Mouse (Mus musculus): Measurements from ENCODE around the gene Usp8.

The Usp8 gene

DNA sequence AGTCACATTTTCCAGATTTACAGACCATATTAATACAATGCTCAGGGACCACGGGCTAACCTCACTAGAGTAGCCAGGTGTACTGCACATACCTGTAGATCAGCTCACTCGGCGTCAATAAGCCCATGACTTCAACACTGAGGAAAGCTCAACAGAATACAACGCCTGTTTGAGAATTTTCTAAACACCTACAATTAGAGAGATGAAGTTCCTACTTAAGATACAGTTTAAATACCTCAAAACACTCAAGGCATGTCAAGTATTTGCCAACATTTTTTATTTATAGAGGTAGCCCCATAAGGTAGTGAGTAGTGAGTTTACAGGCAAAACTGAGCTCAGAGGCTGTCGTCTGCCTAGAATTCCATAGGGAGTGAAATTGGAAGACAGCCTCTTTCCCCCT lies 36.3 kb downstream of the Usp8 start:
- no peak for DNase-seq

DNA sequence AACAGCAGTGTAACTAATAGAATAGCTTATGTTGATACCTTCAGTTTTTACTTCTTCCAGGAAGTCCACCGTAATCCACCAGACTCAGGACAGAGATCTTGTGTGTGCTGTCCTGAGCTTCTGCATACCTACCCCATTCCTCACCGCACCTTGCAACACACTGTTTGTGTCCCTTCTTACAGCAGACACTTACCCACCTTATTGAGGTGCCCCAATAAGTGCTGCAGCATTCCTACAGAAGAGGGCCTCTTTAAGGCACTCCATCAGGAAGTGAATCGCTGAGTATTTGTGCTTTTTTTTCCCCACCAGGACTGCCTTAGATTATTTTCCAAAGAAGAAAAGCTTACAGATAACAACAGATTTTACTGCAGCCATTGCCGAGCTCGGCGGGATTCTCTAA lies 48.5 kb downstream of the Usp8 start:
- DNase-seq, result no peak

DNA sequence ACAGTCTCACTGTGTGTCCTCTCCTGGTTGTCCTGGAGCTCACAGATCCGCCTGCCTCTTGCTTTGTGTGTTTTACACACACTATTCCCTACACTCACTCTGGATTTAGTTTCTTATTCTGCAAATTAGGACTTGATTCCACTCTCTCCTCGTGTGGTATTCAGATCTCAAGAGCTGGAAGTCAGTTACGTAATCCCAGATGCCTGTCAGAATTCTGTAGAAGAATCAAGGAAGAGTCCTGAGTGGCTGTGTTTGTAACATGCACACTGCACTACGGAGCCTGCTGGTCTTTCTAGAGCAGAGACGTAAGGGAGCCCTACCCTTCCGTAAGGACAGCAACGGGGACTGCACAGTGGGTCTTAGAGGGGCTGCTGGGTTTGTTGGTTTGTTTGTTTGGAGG lies 52.2 kb downstream of the Usp8 start:
- DNase-seq, result no peak

DNA sequence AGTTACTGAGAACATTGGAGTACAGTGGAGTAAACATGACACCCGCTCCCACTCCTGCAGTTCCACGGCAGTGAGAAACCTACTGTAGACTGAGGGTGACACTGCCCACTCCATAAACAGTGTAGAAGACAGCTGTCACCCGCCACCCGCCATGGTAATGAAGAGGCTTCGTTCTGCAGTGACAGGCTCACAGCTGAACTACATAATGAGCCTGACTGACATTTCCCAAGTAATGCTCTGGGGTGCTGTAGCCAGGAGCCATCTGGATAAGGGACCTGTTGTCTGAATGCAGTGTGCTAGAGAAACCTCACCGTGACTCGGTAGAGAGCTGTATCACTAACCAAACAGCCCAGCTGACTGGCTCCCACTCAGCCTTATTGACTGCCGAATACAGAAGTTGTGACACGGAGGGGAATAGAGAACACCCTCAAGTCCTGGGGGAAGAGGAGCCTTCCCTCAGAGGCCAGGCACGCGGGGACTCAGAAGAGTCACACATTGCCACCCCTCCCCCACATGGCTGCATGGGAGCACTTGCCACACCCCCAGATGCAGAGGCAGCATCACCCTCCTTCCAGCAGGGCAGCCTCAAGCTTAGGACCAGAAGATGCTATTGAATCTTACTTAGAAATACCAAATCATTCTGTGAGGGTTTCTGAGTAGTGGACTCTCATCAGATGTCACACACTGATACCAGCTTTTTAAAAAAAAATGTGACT lies 58.9 kb downstream of the Usp8 start:
- peak; percentile 31 for DNase-seq

DNA sequence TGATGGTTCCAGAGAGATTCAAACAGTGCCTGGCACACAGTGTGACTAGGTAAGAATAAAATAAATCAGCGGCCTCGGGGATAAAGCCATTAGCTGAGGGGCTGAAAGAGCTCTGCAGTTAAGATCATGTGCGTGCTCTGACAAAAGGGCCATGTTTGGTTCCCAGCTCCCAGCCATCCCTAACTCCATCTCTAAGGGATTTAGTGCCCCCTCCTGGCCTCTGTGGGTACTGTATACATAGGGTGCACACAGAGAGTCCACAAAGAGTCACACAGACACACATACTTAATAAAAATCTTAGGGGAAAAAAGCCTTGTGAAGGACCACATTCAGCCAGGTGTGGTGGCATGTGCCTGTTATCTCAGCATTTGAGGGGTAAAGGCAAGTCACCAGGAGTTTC lies 60.5 kb downstream of the Usp8 start:
- no peak for DNase-seq

DNA sequence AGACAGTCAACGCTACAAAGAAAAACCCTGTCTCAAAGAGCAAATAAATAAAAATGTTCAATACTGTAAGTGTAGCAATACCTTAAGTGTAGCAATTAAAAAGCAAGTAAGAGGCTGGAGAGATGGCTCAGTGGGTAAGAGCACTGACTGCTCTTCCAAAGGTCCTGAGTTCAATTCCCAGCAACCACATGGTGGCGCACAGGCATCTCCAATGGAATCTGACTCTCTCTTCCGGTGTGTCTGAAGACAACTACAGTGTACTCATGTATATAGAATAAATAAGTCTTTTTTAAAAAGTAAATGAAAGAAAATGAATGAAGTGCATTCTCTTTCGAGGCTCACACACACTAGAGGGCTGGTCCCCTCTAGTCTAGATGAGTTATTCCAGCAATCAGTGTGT lies 61.1 kb downstream of the Usp8 start:
- DNase-seq, result no peak

DNA sequence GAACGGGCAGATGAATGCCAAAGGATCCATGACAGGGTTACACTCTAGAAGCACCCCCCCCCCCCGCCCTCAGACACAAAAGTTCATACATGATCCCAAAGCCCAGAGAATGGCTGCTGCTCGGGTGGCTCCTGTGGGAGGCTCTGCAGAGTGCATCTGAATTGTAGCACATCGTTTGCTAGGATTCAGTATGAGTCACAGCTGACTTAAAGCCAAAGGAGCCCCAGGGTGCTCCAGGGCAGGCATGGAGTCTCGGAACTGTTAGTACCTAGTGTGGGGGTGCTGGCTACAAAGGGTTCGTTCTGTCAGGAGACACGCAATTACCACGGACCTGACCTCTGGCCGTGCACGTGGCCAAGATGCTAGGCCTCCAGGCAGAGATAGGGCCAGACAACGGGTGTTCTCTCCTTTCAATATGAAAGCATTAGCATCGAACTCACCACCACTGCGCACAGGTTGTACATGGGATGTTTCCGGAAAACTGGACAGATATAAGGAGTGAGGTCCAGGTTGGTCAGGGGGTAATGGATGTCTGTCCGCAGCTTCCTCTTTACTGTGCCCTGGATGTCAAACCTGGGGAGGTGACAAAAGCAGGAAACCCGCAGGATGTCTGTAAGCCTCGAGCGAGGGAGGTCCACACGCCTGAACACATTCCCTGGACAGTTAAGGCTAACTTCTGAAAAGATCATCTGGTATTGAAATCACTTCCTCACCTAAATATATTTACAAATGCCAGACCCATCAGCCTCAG lies 62.5 kb downstream of the Usp8 start:
- DNase-seq, result no peak

DNA sequence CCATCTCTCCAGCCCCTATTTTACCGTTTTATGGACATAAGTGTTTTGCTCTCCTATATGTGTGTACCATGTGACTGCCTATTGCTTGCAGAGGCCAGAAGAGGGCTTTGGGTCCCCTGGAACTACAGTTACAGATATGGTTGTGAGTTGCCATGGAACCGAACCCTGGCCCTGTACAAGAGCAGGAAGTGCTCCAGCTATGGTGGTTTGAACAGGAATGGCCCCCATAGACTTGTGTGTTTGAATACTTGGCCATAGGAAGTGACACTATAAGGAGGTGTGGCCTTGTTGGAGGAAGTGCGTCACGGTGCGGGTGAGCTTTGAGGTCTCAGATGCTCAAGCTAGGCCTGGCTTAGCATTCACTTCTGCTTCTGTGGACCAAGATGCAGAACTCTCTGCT lies 65.1 kb downstream of the Usp8 start:
- DNase-seq, result no peak

DNA sequence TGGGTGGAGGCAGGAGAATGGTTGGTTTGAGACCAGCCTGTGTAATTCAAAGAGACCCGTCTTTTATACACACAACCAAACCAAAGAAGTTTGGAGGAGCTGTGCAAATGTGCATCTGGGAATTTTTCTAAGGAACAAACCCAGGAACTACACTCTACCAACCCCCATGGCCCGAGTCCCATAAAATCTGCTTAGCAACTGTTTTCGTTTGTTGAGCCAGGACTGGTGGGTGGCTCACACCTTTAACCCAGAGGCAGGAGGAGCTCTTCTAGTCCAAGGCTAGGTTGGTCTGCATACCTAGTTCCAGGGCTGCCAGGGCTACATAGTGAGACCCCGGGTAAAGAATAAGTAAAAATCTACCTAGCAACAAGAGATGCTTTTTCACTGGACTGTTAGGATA lies 68.8 kb downstream of the Usp8 start:
- no peak for DNase-seq

DNA sequence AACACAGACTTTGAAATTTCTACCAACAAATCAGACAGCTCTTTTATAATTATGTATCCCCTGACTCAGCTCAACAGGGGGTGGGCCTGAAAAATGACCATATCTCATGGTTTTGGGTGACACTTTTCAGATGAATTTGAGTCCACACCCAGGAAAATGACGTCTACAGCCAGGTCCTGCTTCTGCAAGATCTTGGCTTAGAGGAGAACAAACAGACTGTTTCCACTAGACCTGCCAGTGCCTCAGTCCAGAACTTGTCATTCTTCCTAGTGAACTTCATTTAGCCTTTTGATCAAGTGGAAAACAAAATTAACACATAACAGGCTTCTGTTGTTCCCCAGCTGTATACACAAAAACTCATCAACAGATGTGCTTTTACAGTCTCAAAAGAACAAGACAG lies 69.3 kb downstream of the Usp8 start:
- no peak for DNase-seq

DNA sequence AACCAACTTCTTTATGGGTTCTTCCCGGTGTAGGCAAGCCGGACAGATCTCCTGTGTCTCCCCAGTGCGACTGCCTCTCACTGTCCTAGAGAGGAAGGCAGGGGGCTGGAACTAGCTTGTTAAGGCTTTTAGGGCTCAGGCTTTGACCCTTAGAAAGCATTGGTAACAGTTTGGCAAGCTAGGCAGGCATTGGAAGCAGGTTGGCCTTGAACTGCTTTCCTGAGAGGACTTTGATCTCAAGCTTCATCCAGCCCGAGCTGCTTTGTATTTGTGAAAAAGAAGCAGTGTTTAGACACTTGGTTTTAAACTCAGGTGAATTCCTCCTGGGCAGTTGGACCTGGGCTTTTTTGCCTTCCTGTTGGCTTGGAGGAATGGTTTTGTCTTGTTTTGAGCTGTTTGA lies 71.7 kb downstream of the Usp8 start:
- no peak for DNase-seq

DNA sequence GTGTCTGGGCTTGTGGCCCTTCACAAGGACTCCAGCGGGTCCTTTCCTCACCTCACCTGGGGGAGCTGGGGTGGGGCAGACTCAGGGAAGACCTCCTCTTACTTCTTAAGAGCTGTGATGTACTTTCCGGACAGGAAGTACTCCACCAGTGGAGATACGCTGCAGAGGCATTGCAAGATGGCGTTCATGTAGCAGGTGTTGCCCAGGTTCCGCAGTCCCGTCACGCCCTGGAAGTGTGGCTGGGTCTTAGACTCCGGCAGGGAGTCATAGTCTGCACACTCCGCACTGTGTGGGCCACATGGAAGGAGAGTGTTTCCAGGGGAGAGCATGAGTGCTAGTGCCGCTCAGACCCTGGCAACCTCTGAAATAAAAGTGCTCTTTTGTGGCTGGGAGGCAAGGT lies 73.2 kb downstream of the Usp8 start:
- DNase-seq, result no peak

DNA sequence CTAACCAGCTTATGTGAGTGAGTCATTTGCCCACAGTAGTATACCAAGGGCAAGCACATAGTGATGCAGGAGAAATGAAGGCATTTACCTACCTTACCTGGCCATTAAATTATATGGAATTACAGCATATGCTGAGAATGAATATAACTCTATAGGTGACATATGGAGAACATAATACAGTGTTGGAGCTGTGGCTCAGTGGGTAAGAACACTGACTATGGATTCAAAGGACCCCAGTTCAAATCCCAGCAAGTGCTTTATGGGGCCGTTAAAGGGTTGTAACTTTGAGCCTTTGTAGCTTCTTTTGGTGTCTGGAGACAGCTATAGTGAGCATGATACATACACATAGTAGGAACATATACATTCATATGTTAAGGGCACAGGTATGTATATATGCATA lies 74.3 kb downstream of the Usp8 start:
- DNase-seq, result no peak

DNA sequence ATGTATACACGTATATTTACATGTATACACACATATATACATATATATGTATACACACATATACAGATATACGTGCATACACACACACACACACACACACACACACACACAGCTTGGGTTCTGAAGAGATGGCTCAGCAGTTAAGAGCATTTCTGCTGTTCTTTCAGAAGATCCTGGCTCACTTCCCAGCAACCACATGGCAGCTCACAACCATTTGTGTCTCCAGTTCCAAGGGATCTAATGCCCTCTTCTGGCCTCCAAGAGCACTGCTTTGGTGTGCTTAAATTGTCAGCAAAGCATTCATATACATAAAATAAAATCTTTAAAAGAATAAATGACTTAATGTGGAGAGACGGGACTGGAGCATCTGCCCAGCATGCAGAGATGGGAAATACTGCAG lies 75.3 kb downstream of the Usp8 start:
- peak; percentile 62 for DNase-seq

DNA sequence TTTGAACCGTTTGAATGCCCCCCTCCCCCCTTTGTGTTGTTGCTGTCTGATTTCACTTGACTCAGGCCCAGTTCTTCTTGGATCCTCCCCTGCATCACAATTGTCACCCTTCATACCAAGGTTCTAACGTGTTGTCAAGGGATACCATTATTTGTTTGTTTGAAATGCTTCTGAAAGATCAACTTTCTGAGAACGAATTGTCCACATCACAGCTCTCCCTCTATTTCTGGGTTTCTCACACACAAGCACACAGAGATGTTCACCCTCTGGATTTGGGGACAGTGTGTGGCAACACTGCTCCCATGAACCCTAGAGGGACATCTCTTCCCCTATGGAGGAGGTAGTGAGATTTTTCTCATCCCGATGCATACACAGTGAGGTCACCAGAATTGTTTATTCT lies 76.2 kb downstream of the Usp8 start, which contains the start of gene Usp50:
TSS of gene Usp50 (minus strand) at position 101 of the 400 bp plus-strand sequence.
- DNase-seq, result no peak

DNA sequence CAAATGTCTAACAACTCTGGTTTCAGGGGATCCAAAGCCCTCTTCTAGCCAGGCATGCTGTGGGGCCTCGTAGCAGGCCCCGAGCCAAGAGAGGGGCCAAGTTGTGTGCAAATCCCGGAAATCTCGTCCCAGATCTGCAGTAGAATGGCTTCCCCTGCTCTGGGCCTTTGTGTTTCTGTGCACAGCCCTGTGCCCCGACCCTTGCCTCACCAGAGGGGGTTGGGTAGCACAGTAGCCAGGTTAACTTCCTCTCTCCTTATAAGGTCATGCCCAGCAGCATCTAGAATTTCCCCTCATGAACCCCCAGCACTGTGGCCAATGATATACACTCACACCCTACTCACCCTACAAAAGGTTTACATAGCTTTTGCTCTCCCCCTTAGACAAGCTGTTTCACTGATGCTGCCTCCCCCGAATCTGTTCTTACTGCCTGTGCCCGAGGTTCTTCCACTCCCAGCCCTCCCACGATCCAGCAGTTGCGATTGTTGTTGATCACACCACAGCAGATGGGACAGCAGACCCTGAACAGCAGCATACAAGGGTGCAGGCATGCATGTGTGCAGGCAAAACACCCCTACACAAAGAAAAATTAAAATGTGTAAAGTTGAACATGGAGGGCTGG lies 80.7 kb downstream of the Usp8 start:
- peak; percentile 22 for DNase-seq

DNA sequence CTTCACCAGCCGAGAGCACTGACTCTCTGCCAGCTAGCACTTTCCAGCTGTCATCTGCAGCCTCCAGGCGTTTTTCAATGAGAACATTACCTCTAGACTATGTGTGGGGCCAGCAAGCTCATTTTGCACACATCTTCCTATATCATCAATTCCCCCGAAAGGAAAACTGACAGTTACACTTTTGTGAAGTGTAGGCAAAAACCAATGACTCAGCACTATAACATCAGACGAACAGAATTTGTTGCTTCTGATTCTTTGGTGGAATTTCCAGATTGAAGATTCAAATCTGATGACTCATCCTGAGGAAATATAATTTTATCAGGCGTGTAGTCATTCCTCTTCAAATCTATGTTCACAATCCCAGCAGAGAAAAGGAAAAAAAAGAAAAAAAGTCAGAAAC lies 85.5 kb downstream of the Usp8 start:
- no peak for DNase-seq

DNA sequence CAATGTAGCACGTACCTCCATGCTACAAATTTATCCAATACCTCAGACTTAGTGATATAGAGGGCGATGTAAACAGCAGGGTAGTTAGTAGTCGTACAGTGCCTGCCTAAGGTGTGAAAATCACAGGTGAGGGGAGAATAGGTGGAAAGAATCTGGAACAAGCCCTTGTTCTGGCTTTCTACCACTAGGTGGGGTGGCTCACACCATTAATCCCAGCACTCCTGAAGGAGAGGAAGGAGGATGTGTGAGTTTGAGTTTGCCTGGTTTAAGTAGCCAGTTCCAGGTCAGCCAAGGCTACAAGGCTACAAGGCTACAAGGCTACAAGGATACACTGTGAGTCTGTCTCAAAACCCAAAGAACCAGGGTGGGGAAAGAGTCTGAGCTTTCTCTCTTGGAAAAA lies 88.6 kb downstream of the Usp8 start:
- no peak for DNase-seq

DNA sequence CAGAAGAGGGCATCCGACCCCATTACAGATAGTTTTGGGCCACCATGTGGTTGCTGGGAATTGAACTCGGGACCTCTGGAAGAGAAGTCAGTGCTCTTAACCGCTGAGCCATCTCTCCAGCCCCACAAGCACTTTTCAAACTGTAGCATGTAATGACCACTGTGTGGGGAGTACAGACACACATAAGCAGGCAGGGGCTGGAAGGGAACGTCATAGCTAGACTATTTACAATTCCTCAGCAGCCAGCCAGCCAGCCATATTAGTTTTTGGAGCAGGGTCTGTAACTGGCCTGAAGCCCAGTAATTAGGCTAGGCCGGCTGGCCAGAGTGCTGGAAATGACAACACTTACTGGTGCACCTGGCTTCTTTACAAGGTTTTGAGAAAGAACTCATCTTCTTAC lies 91.3 kb downstream of the Usp8 start:
- no peak for DNase-seq

DNA sequence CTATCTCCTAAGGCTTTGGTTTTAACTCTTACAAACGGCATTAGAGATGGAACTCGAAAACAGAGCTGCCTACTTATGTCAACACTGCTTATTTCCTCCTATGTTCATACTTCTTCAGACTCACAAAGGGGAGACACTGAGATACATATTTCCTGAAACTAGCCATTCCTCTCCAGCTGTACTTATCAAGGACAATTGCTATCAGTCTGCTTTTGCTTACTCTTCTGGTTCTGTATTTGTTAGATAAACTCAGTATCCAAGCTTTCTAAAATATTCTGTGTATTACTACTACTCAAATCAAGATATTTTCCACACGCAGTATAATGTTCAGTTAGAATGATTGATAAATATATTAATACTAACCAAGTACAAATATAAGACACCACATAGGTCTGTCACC lies 94.9 kb downstream of the Usp8 start:
- DNase-seq, result no peak
